Mouse (Mus musculus): Measurements from ENCODE around the gene Eif4a3. TPM values are rescaled to one million over a fixed set of nuclear protein-coding genes. Genes with fewer than 3 reads are reported as not detected.
A peak's percentile ranks its signal among the peaks of the same experiment; 100 is the strongest.
"Not testable (repeated sequence)": the region's sequence is repeated elsewhere in the genome, so short reads cannot be mapped to it uniquely, and the experiment has no call there.

The Eif4a3 gene
- polyA plus RNA-seq, 1 experiment from 2014 or later, result 242 TPM

DNA sequence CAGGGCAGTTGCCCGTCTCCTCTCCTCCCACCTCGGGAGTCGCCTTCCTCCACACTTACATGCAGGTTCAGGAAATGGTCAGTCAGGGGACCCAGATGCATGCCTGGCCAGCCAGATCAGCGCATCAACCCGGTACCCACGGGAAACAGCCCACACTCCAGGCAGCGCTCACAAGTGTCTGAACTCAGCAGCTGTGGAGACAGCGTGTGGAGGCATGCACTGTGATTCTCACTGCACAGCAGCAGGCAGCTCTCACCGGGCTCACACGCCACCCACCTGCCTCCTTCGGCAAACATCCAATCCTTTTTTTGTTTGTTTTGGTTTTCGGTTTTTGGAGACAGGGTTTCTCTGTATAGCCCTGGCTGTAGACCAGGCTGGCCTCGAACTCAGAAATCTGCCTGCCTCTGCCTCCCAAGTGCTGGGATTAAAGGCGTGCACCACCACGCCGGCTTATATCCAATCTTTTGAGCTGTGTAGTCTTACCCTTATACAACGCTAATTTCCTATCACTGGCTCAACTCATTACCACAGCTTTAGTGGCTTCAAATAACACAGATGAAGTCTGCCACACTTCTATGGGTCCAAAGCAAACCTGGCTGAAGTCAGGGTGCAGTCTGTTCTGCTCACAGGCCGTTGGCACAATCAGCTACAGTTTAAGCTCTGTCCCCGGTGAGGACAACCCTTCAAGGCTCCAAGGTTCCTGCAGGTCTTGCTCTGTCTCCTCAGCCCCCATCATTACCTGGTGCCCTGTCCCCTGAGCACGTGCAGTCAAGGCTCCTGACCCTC is 12.5 kb downstream of the Eif4a3 start:
- peaks cover 71% of the 10 kb centered on the region for H3K36me3 ChIP-seq
- WGBS, result 92% methylated on average over 20 of the region's 20 CpGs

GRCm38 (mm10) chr11:119285791-119286527 is 13.9 kb downstream of the Eif4a3 start:
- no peaks in the 10 kb centered on the region for H3K9me3 ChIP-seq
- H3K4me3 ChIP-seq, result no peak overlapping the region
- H3K4me1 ChIP-seq (replicated peaks), result no peaks in the 10 kb centered on the region
- no peaks in the 10 kb centered on the region for H3K27me3 ChIP-seq
- no peak overlapping the region for H3K27ac ChIP-seq (replicated peaks)
- H3K4me2 ChIP-seq, result no peak overlapping the region
- ATAC-seq (ENCODE audit: low FRiP score, low read depth), result no peak; the same call in 1 of the 2 replicates
- WGBS, result 66% methylated on average over 9 of the region's 9 CpGs
- peaks cover 67% of the 10 kb centered on the region for H3K36me3 ChIP-seq
- no peak overlapping the region for H3K9ac ChIP-seq

More for the DNA sequence above, 12.5 kb downstream of the Eif4a3 start:
- Histone ChIP-seq H3K4me2 (no peak overlapping the region), H3K27ac (replicated peaks) (no peak overlapping the region), H3K9me3 (no peaks in the 10 kb centered on the region), H3K4me3 (no peak overlapping the region), H3K9ac (no peak overlapping the region), H3K4me1 (replicated peaks) (no peaks in the 10 kb centered on the region), H3K27me3 (no peaks in the 10 kb centered on the region)
- no peak for ATAC-seq (ENCODE audit: low FRiP score, low read depth)

GRCm38 (mm10) chr11:119281030-119281429 is 18.9 kb downstream of the Eif4a3 start:
- Histone ChIP-seq H3K4me1 (replicated peaks) (no peaks in the 10 kb centered on the region), H3K9me3 (no peaks in the 10 kb centered on the region), H3K4me3 (no peak overlapping the region), H3K36me3 (peaks cover 49% of the 10 kb centered on the region), H3K27me3 (no peaks in the 10 kb centered on the region), H3K27ac (replicated peaks) (no peak overlapping the region), H3K4me2 (no peak overlapping the region), H3K9ac (no peak overlapping the region)
- ATAC-seq (ENCODE audit: low FRiP score, low read depth), result no peak
- 89% methylated on average over 15 of the region's 15 CpGs for WGBS

GRCm38 (mm10) chr11:119273186-119273930 is 26.5 kb downstream of the Eif4a3 start:
- ATAC-seq (ENCODE audit: low FRiP score, low read depth), result no peak
- WGBS, result 89% methylated on average over 8 of the region's 8 CpGs
- Histone ChIP-seq H3K27me3 (no peaks in the 10 kb centered on the region), H3K4me3 (no peak overlapping the region), H3K4me2 (no peak overlapping the region), H3K9me3 (no peaks in the 10 kb centered on the region), H3K36me3 (peaks cover 36% of the 10 kb centered on the region), H3K4me1 (replicated peaks) (peaks cover 23% of the 10 kb centered on the region), H3K27ac (replicated peaks) (no peak overlapping the region), H3K9ac (no peak overlapping the region)

GRCm38 (mm10) chr11:119272492-119272891 is 27.4 kb downstream of the Eif4a3 start:
- not testable (repeated sequence) for H3K9me3 ChIP-seq; H3K27me3 ChIP-seq; H3K4me2 ChIP-seq; ATAC-seq (ENCODE audit: low FRiP score, low read depth); H3K27ac ChIP-seq (replicated peaks); H3K4me3 ChIP-seq; H3K9ac ChIP-seq
- H3K4me1 ChIP-seq (replicated peaks), result peaks cover 30% of the 10 kb centered on the region
- H3K36me3 ChIP-seq, result peaks cover 36% of the 10 kb centered on the region
- 76% methylated on average over 3 of the region's 3 CpGs for WGBS

DNA sequence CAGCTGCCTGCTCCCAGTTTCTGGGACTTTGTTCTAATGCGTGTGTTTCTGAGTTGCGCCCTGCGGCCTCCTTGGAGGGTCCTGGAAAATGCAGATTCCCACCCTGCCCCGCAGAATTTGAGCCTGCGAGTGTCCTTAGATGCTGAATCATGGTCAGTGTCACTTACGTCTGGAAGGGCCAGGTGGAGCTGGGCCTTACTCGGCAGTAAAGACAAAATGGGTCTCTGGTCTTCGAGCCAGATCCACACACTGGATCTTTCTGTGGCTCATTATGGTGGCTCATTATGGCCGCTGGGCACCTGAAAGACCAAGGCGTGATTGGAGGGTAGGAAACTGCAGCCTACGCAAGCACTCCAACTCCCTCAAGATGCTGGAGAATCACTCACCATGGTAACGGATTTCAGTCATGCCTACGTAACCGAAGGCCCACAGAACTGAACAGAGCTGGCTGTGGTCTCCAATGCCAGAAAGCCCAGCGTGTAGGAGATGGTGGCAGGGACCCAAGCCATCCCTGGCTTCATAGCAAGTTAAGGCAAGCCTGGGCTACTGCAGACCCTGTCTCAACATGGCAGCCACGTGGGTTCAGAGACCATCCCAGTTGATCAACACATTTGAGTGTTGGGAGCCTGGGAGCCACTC is 31.2 kb downstream of the Eif4a3 start:
- 72% methylated on average over 16 of the region's 16 CpGs for WGBS
- no peak for ATAC-seq (ENCODE audit: low FRiP score, low read depth)

GRCm38 (mm10) chr11:119267768-119268556 is 31.9 kb downstream of the Eif4a3 start, which contains the start of gene Gaa:
Gene Gaa, plus strand, starts transcription at chr11:119267887.
- H3K27me3 ChIP-seq, result no peaks in the 10 kb centered on the region
- peaks cover 19% of the 10 kb centered on the region; the same call in 1 of the 2 replicates for H3K36me3 ChIP-seq
- H3K27ac ChIP-seq (replicated peaks), result peak within 1 kb of the TSS; percentile 76
- 5% methylated on average over 52 of the region's 52 CpGs for WGBS
- no peaks in the 10 kb centered on the region for H3K9me3 ChIP-seq
- H3K4me2 ChIP-seq, result peak within 1 kb of the TSS; percentile 78
- peak within 1 kb of the TSS; percentile 57 for H3K4me3 ChIP-seq
- peaks cover 34% of the 10 kb centered on the region for H3K4me1 ChIP-seq (replicated peaks)
- ATAC-seq (ENCODE audit: low FRiP score, low read depth), result peak; percentile 83
- peak within 1 kb of the TSS; percentile 72 for H3K9ac ChIP-seq

More for the DNA sequence above, 31.2 kb downstream of the Eif4a3 start:
- Histone ChIP-seq H3K4me2 (peak overlapping the region; percentile 78), H3K36me3 (peaks cover 21% of the 10 kb centered on the region; the same call in 1 of the 2 replicates), H3K4me3 (peak overlapping the region; percentile 57), H3K27ac (replicated peaks) (peak overlapping the region; percentile 76; the same call in 1 of the 2 replicates), H3K9me3 (no peaks in the 10 kb centered on the region), H3K4me1 (replicated peaks) (peaks cover 34% of the 10 kb centered on the region), H3K9ac (peak overlapping the region; percentile 72), H3K27me3 (no peaks in the 10 kb centered on the region)

DNA sequence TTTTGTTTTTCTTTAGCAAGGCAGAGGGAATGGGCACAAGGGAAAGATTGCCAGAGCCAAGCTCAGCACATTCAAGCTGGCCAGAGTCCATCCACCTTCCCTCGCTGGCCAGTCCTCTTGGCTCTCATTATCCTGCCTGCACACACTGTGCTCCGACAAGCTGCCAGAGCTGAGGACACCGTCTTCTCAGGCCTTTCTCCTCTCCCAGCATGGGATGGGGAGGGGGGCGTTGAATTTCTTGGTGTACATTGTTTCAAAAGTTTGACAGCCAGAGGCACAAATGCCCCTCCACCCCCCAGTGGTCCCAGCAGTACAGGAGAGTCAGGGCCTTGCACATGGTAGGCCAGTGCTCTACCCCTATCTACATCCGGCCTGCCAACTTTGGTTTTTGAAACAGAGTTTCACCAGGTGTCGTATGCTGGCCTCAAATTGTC is 32.6 kb downstream of the Eif4a3 start:
- WGBS, result 39% methylated on average over 6 of the region's 6 CpGs
- H3K27ac ChIP-seq (replicated peaks), result peak overlapping the region; percentile 76
- ATAC-seq (ENCODE audit: low FRiP score, low read depth), result peak; percentile 68
- H3K4me3 ChIP-seq, result peak overlapping the region; percentile 57; the same call in 1 of the 2 replicates
- no peaks in the 10 kb centered on the region for H3K9me3 ChIP-seq
- H3K27me3 ChIP-seq, result no peaks in the 10 kb centered on the region
- H3K36me3 ChIP-seq, result peaks cover 15% of the 10 kb centered on the region; the same call in 1 of the 2 replicates
- peak overlapping the region; percentile 78 for H3K4me2 ChIP-seq
- peaks cover 34% of the 10 kb centered on the region for H3K4me1 ChIP-seq (replicated peaks)
- peak overlapping the region; percentile 72; the same call in 1 of the 2 replicates for H3K9ac ChIP-seq

- Histone ChIP-seq H3K4me3 (no peak overlapping the region), H3K27ac (replicated peaks) (no peak overlapping the region), H3K9ac (no peak overlapping the region), H3K4me2 (no peak overlapping the region), H3K4me1 (replicated peaks) (peaks cover 32% of the 10 kb centered on the region), H3K27me3 (no peaks in the 10 kb centered on the region), H3K9me3 (no peaks in the 10 kb centered on the region), H3K36me3 (peaks cover 13% of the 10 kb centered on the region)
- WGBS, result 83% methylated on average over 7 of the region's 7 CpGs
- ATAC-seq (ENCODE audit: low FRiP score, low read depth), result no peak
These were observed 34.1 kb downstream of the Eif4a3 start for GRCm38 (mm10) chr11:119265811-119266210.

DNA sequence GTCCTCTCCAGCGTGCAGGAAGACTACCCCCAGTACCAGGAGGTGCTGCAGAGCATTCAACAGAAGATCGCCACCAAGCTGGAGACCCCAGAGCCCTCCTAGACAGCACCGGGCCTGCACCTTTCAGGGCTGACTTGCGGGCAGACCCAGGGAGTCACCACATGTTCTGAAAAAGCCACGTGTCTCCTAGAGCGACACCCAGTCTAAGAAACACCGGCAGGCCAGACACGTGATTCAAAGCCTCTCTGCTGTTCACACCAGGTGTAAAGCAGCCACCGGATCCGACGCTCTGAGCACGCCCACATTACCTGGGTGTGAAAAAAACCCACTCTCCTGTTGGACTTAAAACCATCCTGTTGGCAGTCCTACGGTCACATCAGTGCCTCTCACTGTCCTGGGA is 35.5 kb downstream of the Eif4a3 start:
- no peaks in the 10 kb centered on the region for H3K27me3 ChIP-seq
- no peaks in the 10 kb centered on the region for H3K9me3 ChIP-seq
- peaks cover 13% of the 10 kb centered on the region for H3K36me3 ChIP-seq
- WGBS, result 91% methylated on average over 13 of the region's 13 CpGs
- no peak overlapping the region for H3K27ac ChIP-seq (replicated peaks)
- ATAC-seq (ENCODE audit: low FRiP score, low read depth), result no peak
- no peak overlapping the region for H3K4me2 ChIP-seq
- H3K4me3 ChIP-seq, result no peak overlapping the region
- H3K4me1 ChIP-seq (replicated peaks), result peaks cover 21% of the 10 kb centered on the region
- H3K9ac ChIP-seq, result no peak overlapping the region

- no peaks in the 10 kb centered on the region for H3K27me3 ChIP-seq
- WGBS, result 90% methylated on average over 8 of the region's 8 CpGs
- H3K36me3 ChIP-seq, result peaks cover 13% of the 10 kb centered on the region
- ATAC-seq (ENCODE audit: low FRiP score, low read depth), result no peak
- H3K4me2 ChIP-seq, result no peak overlapping the region
- H3K9me3 ChIP-seq, result no peaks in the 10 kb centered on the region
- no peak overlapping the region for H3K27ac ChIP-seq (replicated peaks)
- H3K4me3 ChIP-seq, result no peak overlapping the region
- no peak overlapping the region for H3K9ac ChIP-seq
- H3K4me1 ChIP-seq (replicated peaks), result no peaks in the 10 kb centered on the region
These were observed 39.9 kb downstream of the Eif4a3 start for GRCm38 (mm10) chr11:119259977-119260376.
